In genomic region chr12:41944079-41944672, GRCm38 (mm10) we compare ENCODE assay signal across 28 mouse cellular contexts.
DNase-seq lines count a peak whose midpoint lies in the region; ATAC-seq lines count a peak whose summit lies in the region.
"Had no signal": no experiment of that assay in that cellular context is flagged by ENCODE, and none has a peak within 500 bp of the region (broad histone marks: within the 10 kb centered on the region; RNA-seq: fewer than 3 reads in every experiment).

No protein-coding gene starts in this region.

- WGBS in forebrain, embryonic 13.5 days = 58% methylated on average over 4 of the region's 4 CpGs
- WGBS in forebrain, embryonic 11.5 days = 74% methylated on average over 4 of the region's 4 CpGs
- 56% methylated on average over 4 of the region's 4 CpGs for WGBS in neural tube, embryonic 13.5 days
- 52% methylated on average over 4 of the region's 4 CpGs for WGBS in neural tube, embryonic 15.5 days
- 44% methylated on average over 4 of the region's 4 CpGs for WGBS in forebrain, embryonic 15.5 days

- H3K36me3 ChIP-seq in forebrain, embryonic 13.5 days (ENCODE audit: poor library complexity, severe bottlenecking) = no peaks in the 10 kb centered on the region
- H3K36me3 ChIP-seq in forebrain, embryonic 11.5 days (ENCODE audit: control insufficient read depth, insufficient read depth, low read length) = no peaks in the 10 kb centered on the region
- H3K36me3 ChIP-seq in neural tube, embryonic 13.5 days = no peaks in the 10 kb centered on the region
- no peaks in the 10 kb centered on the region for H3K36me3 ChIP-seq in neural tube, embryonic 15.5 days
- H3K36me3 ChIP-seq in forebrain, embryonic 15.5 days = no peaks in the 10 kb centered on the region
- H3K36me3 ChIP-seq: embryonic facial prominence, embryonic 12.5 days; embryonic facial prominence, embryonic 15.5 days; heart, embryonic 12.5 days; heart, embryonic 15.5 days; hindbrain, embryonic 10.5 days; hindbrain, embryonic 13.5 days; intestine, embryonic 15.5 days had no signal

- peaks cover 11% of the 10 kb centered on the region; the same call in 1 of the 2 replicates for H3K4me1 ChIP-seq in forebrain, embryonic 13.5 days
- H3K4me1 ChIP-seq in forebrain, embryonic 11.5 days (replicated peaks; ENCODE audit: control insufficient read depth, insufficient read depth, low read length) = no peaks in the 10 kb centered on the region
- peaks cover 10% of the 10 kb centered on the region for H3K4me1 ChIP-seq in neural tube, embryonic 13.5 days (replicated peaks)
- peaks cover 9% of the 10 kb centered on the region for H3K4me1 ChIP-seq in neural tube, embryonic 15.5 days
- H3K4me1 ChIP-seq in forebrain, embryonic 15.5 days = peaks cover 10% of the 10 kb centered on the region
- H3K4me1 ChIP-seq: embryonic facial prominence, embryonic 12.5 days; embryonic facial prominence, embryonic 15.5 days; heart, embryonic 12.5 days; heart, embryonic 15.5 days; hindbrain, embryonic 10.5 days; intestine, embryonic 15.5 days had no signal

- H3K9ac ChIP-seq in forebrain, embryonic 13.5 days = no peak overlapping the region
- no peak overlapping the region for H3K9ac ChIP-seq in forebrain, embryonic 11.5 days (ENCODE audit: low read length)
- H3K9ac ChIP-seq in neural tube, embryonic 13.5 days = no peak overlapping the region
- H3K9ac ChIP-seq in neural tube, embryonic 15.5 days (replicated peaks) = no peak overlapping the region
- no peak overlapping the region for H3K9ac ChIP-seq in forebrain, embryonic 15.5 days (replicated peaks)
- H3K9ac ChIP-seq: embryonic facial prominence, embryonic 12.5 days; embryonic facial prominence, embryonic 15.5 days; heart, embryonic 12.5 days; heart, embryonic 15.5 days; hindbrain, embryonic 13.5 days; intestine, embryonic 15.5 days had no signal

- no peak overlapping the region for H3K4me3 ChIP-seq in forebrain, embryonic 13.5 days
- no peak overlapping the region for H3K4me3 ChIP-seq in forebrain, embryonic 11.5 days (ENCODE audit: low read depth, low read length)
- no peak overlapping the region for H3K4me3 ChIP-seq in neural tube, embryonic 13.5 days
- H3K4me3 ChIP-seq in neural tube, embryonic 15.5 days (replicated peaks) = no peak overlapping the region
- H3K4me3 ChIP-seq in forebrain, embryonic 15.5 days = no peak overlapping the region
- H3K4me3 ChIP-seq: embryonic facial prominence, embryonic 12.5 days; embryonic facial prominence, embryonic 15.5 days; erythroblast, embryonic 14.5 days; heart, embryonic 12.5 days; heart, embryonic 15.5 days; hindbrain, embryonic 10.5 days; hindbrain, embryonic 13.5 days; intestine, embryonic 15.5 days had no signal

- H3K4me2 ChIP-seq in forebrain, embryonic 13.5 days = no peak overlapping the region
- no peak overlapping the region for H3K4me2 ChIP-seq in forebrain, embryonic 11.5 days (ENCODE audit: low read depth, low read length, severe bottlenecking)
- no peak overlapping the region for H3K4me2 ChIP-seq in neural tube, embryonic 13.5 days
- H3K4me2 ChIP-seq in neural tube, embryonic 15.5 days = no peak overlapping the region
- H3K4me2 ChIP-seq in forebrain, embryonic 15.5 days (replicated peaks) = no peak overlapping the region
- H3K4me2 ChIP-seq: embryonic facial prominence, embryonic 12.5 days; embryonic facial prominence, embryonic 15.5 days; heart, embryonic 12.5 days; heart, embryonic 15.5 days; hindbrain, embryonic 13.5 days; intestine, embryonic 15.5 days had no signal

- H3K27me3 ChIP-seq in forebrain, embryonic 13.5 days = no peaks in the 10 kb centered on the region
- no peaks in the 10 kb centered on the region for H3K27me3 ChIP-seq in forebrain, embryonic 11.5 days (ENCODE audit: control insufficient read depth, insufficient read depth, low read length)
- H3K27me3 ChIP-seq in neural tube, embryonic 13.5 days = no peaks in the 10 kb centered on the region
- no peaks in the 10 kb centered on the region for H3K27me3 ChIP-seq in neural tube, embryonic 15.5 days (replicated peaks)
- H3K27me3 ChIP-seq in forebrain, embryonic 15.5 days = no peaks in the 10 kb centered on the region
- H3K27me3 ChIP-seq: embryonic facial prominence, embryonic 12.5 days; embryonic facial prominence, embryonic 15.5 days; heart, embryonic 12.5 days; heart, embryonic 15.5 days; hindbrain, embryonic 13.5 days; intestine, embryonic 15.5 days had no signal

- no peaks in the 10 kb centered on the region for H3K9me3 ChIP-seq in forebrain, embryonic 13.5 days (replicated peaks)
- no peaks in the 10 kb centered on the region for H3K9me3 ChIP-seq in forebrain, embryonic 11.5 days (ENCODE audit: control insufficient read depth, low read length)
- no peaks in the 10 kb centered on the region for H3K9me3 ChIP-seq in neural tube, embryonic 13.5 days
- no peaks in the 10 kb centered on the region for H3K9me3 ChIP-seq in neural tube, embryonic 15.5 days (replicated peaks)
- H3K9me3 ChIP-seq in forebrain, embryonic 15.5 days = no peaks in the 10 kb centered on the region
- H3K9me3 ChIP-seq: embryonic facial prominence, embryonic 12.5 days; embryonic facial prominence, embryonic 15.5 days; heart, embryonic 12.5 days; heart, embryonic 15.5 days; hindbrain, embryonic 10.5 days; hindbrain, embryonic 13.5 days; intestine, embryonic 15.5 days had no signal

- H3K27ac ChIP-seq in forebrain, embryonic 13.5 days = no peak overlapping the region
- H3K27ac ChIP-seq in forebrain, embryonic 11.5 days (ENCODE audit: low read depth, low read length) = no peak overlapping the region
- no peak overlapping the region for H3K27ac ChIP-seq in neural tube, embryonic 13.5 days (replicated peaks)
- no peak overlapping the region for H3K27ac ChIP-seq in neural tube, embryonic 15.5 days (replicated peaks)
- no peak overlapping the region for H3K27ac ChIP-seq in forebrain, embryonic 15.5 days (replicated peaks)
- H3K27ac ChIP-seq: embryonic facial prominence, embryonic 12.5 days; embryonic facial prominence, embryonic 15.5 days; heart, embryonic 15.5 days; hindbrain, embryonic 10.5 days; hindbrain, embryonic 13.5 days; intestine, embryonic 15.5 days had no signal

- ATAC-seq in forebrain, embryonic 13.5 days = peak; percentile 83
- ATAC-seq in forebrain, embryonic 11.5 days (replicated peaks; ENCODE audit: low FRiP score) = no peak
- peak; percentile 50; the same call in 1 of the 2 replicates for ATAC-seq in neural tube, embryonic 13.5 days (ENCODE audit: low read depth)
- ATAC-seq in neural tube, embryonic 15.5 days (ENCODE audit: low FRiP score) = no peak
- ATAC-seq in forebrain, embryonic 15.5 days (replicated peaks) = peak; percentile 77
- ATAC-seq: activated CD4-positive, CD25-positive, alpha-beta regulatory T cell, adult 4 months; hindbrain, embryonic 16.5 days; intestine, embryonic 15.5 days had no signal

- DNase-seq in forebrain, embryonic 11.5 days (ENCODE audit: low spot score) = no peak
- DNase-seq in adrenal gland, adult (ENCODE audit: inconsistent age in 2 of 2, low spot score in 1 of 2) = no peak
- no peak for DNase-seq in B cell, adult 2 months
- DNase-seq: adrenal gland, postnatal 10 days; adrenal gland, postnatal 36 days; cerebellum, adult 11 months; cerebellum, adult 2 months; cerebellum, adult 9-11 months; cerebellum, postnatal 25 days; gastrocnemius, postnatal 25 days; heart, adult 18-20 months; heart, postnatal 10 days; heart, postnatal 36 days; kidney, adult 11 months had no signal

Comparison
In these comparisons a context has a peak if more than half of its experiments do, and no peak if none do; other contexts are left out.
1. ATAC-seq: peak in forebrain, embryonic 13.5 days (single experiment), neural tube, embryonic 13.5 days (single experiment) and forebrain, embryonic 15.5 days (single experiment); none in forebrain, embryonic 11.5 days (single experiment) and neural tube, embryonic 15.5 days (single experiment).